Mouse (Mus musculus) liver, adult 2 months (tissue): ENCODE measurements at regions not wholly inside any gene's neighbourhood (a gene's known extent, or its start where the extent isn't known, plus 50 kb on each side); places are given as distances from the start of the nearest gene placed in this dataset.

Experiments used
- CTCF ChIP-seq: fragments of 200-500 bp; IDR thresholded peaks from 2 replicates; pipeline ENCODE4 v1.5.1; 2011; ENCODE audit warnings: low read depth, low read length, control low read depth
- POLR2A ChIP-seq: fragments of 200-500 bp; IDR thresholded peaks from 2 replicates; pipeline ENCODE4 v1.6.1; 2011; ENCODE audit warnings: low read length, control low read depth; ENCODE audit not compliant: insufficient read depth; ENCODE audit errors: extremely low read depth

DNA sequence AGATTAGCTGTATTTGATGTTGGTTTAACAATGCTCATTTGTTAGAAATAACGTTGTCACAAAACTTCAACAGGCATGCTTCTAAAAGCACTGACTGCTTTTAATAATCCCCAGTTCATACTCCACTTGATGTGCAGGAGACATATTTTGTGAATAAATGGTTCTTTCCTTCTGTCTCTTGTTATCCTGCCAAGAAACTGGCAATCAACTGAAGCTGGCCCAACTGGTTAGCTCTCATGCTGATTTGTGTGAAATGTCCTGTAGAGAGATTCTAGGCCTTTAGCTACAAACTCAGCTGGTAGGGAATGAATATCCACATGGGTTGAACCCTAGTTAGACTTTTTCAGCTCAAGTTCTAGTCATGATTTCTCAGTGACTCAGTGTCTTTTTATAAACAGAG, 647.8 kb upstream of the Cntnap5b start:
- TF ChIP-seq POLR2A (no peak), CTCF (no peak)
